Mouse (Mus musculus): ENCODE measurements at regions not wholly inside any gene's neighbourhood (a gene's known extent, or its start where the extent isn't known, plus 50 kb on each side); places are given as distances from the start of the nearest gene placed in this dataset.

DNA sequence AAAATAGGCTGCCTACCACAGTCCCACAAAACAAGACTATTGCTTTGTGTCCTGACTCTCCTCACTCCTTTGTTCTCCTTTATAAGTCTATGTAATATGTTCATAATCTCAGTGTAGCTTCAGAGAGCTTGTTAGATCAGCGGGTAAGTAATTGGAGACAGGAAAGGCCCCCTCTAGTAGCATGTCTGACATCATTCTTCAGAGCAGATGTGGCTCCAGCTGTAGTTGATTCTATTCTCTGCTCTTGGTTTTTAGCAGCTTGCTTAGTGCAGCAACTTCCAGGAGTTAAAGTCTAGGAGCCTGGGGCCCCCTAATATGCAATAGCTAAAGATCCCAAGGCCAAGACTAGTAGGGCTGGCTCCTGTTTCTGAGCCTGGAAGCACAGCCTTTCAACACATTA is 101.0 kb upstream of the Fggy start:
- TF ChIP-seq TCF12 (IDR thresholded peaks at IDR 0.05; ENCODE audit: low read depth, low read length): no peak
- no peak for TF ChIP-seq POLR2A (IDR thresholded peaks at IDR 0.05; ENCODE audit: low read depth, low read length)
- no peak for TF ChIP-seq ZC3H11A (IDR thresholded peaks at IDR 0.05; ENCODE audit: low read depth, low read length)
- no peak for TF ChIP-seq EP300 (IDR thresholded peaks at IDR 0.05; ENCODE audit: low read length)
